Mouse (Mus musculus) kidney, embryonic 15.5 days (tissue): Measurements from ENCODE around the gene Cib2. TPM values are rescaled to one million over a fixed set of nuclear protein-coding genes. Genes with fewer than 3 reads are reported as not detected.
A peak's percentile ranks its signal among the peaks of the same experiment; 100 is the strongest.

Experiments
- ATAC-seq: fragments of 200-750 bp; cut with Nextera tagmentation; replicated peaks from 2 replicates; pipeline ENCODE4 v1.8.0; 2017; ENCODE audit warnings: moderate TSS enrichment; ENCODE audit not compliant: low FRiP score
- H3K27ac ChIP-seq: fragments of 300-500 bp; sonication (generic); 2 replicates; pipeline ENCODE4 v1.5.1; 2015; ENCODE audit warnings: mild to moderate bottlenecking, inconsistent platforms
- H3K27me3 ChIP-seq: fragments of 300-500 bp; sonication (generic); 2 replicates; pipeline ENCODE4 v1.6.1; 2015; ENCODE audit warnings: inconsistent platforms
- H3K36me3 ChIP-seq: fragments of 300-500 bp; sonication (generic); 2 replicates; pipeline ENCODE4 v1.6.1; 2015; ENCODE audit warnings: inconsistent platforms
- H3K4me1 ChIP-seq: fragments of 300-500 bp; sonication (generic); 2 replicates; pipeline ENCODE4 v1.6.1; 2015; ENCODE audit warnings: inconsistent platforms
- H3K4me2 ChIP-seq: fragments of 300-500 bp; sonication (generic); 2 replicates; pipeline ENCODE4 v1.6.1; 2015; ENCODE audit warnings: moderate library complexity, mild to moderate bottlenecking, inconsistent platforms
- H3K4me3 ChIP-seq: fragments of 300-500 bp; sonication (generic); replicated peaks from 2 replicates; pipeline ENCODE4 v1.5.1; 2015; ENCODE audit warnings: mild to moderate bottlenecking, inconsistent platforms
- H3K9ac ChIP-seq: fragments of 300-500 bp; sonication (generic); 2 replicates; pipeline ENCODE4 v1.6.1; 2015; ENCODE audit warnings: mild to moderate bottlenecking, inconsistent platforms
- H3K9me3 ChIP-seq: fragments of 300-500 bp; sonication (generic); replicated peaks from 2 replicates; pipeline ENCODE4 v1.6.1; 2016; ENCODE audit warnings: inconsistent platforms
- WGBS: fragments of 180-500 bp; shearing (Covaris S2); methylation state at CpG from one replicate; pipeline ENCODE4 v1.1.7; 2015; ENCODE audit warnings: mixed read lengths; 5-methylcytosine and 5-hydroxymethylcytosine counted together
- polyA plus RNA-seq: library from polyadenylated mRNA; unstranded; fragments of >200 nt; fragmentation: Nextera tagmentation; extraction: Ambion mirVana; gene quantifications from 2 replicates; pipeline ENCODE4 v1.2.1, GENCODE M21; 2015

Gene Cib2
- polyA plus RNA-seq, 1 experiment from 2014 or later, result 15.9 TPM

DNA sequence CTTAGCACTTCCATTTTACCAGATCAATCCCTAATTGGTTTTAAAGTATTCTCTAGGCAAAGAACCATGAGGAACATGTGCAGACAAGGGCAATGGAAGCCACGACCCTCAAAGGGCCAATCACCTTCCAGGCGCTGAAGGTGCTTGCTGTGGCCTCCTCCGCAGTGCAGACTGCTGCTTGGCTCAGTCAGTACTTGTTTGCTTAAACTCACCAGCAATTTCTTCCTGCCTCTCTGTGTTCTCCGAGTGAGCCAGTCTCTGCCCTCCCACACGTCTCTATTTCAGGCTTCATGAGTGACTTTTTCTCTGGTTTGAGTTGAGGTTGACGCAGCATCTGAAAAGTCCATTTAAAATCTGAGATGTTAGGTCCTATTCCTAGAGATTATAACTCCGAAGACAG, 41.1 kb downstream of the Cib2 start:
- H3K4me3 ChIP-seq, result no peak overlapping the region
- no peak for ATAC-seq

DNA sequence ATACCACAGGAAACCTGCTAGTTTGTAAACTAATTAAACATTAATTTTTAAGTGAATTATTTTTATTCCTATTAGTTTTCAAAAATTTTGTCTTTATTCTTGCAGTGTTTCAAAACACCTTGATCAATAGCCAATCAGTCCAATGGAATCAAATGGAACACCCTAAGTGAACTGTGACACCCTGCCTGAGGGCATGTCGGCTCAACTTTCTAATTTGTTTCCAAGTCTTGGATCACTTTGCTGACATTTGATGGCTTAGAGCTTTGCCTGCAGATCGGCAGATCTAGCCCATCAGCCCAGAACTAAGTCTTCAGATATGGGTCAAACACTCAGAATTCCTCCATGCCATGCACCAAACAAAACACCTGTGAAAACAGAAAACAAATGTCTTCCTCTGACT, 44.0 kb downstream of the Cib2 start:
- Histone ChIP-seq H3K4me2 (no peak overlapping the region), H3K4me1 (no peaks in the 10 kb centered on the region), H3K27ac (no peak overlapping the region), H3K9me3 (no peaks in the 10 kb centered on the region), H3K9ac (no peak overlapping the region), H3K4me3 (no peak overlapping the region), H3K36me3 (no peaks in the 10 kb centered on the region), H3K27me3 (no peaks in the 10 kb centered on the region)
- no peak for ATAC-seq
- 80% methylated on average over 2 of the region's 2 CpGs for WGBS

More for the DNA sequence above, 41.1 kb downstream of the Cib2 start:
- no peak overlapping the region for H3K27ac ChIP-seq
- H3K36me3 ChIP-seq, result no peaks in the 10 kb centered on the region
- H3K4me1 ChIP-seq, result no peaks in the 10 kb centered on the region
- H3K9me3 ChIP-seq, result no peaks in the 10 kb centered on the region
- no peaks in the 10 kb centered on the region for H3K27me3 ChIP-seq
- WGBS, result 43% methylated on average over 7 of the region's 7 CpGs
- no peak overlapping the region for H3K9ac ChIP-seq
- H3K4me2 ChIP-seq, result no peak overlapping the region

GRCm38 (mm10) chr9:54502873-54503272, 57.1 kb downstream of the Cib2 start:
- H3K27me3 ChIP-seq, result peaks cover 18% of the 10 kb centered on the region
- peak overlapping the region; percentile 99 for H3K4me2 ChIP-seq
- 9% methylated on average over 12 of the region's 12 CpGs for WGBS
- ATAC-seq, result no peak
- H3K9ac ChIP-seq, result no peak overlapping the region
- H3K4me3 ChIP-seq, result peak overlapping the region; percentile 81
- no peak overlapping the region for H3K27ac ChIP-seq
- peaks cover 15% of the 10 kb centered on the region for H3K4me1 ChIP-seq
- H3K9me3 ChIP-seq, result no peaks in the 10 kb centered on the region
- H3K36me3 ChIP-seq, result no peaks in the 10 kb centered on the region

DNA sequence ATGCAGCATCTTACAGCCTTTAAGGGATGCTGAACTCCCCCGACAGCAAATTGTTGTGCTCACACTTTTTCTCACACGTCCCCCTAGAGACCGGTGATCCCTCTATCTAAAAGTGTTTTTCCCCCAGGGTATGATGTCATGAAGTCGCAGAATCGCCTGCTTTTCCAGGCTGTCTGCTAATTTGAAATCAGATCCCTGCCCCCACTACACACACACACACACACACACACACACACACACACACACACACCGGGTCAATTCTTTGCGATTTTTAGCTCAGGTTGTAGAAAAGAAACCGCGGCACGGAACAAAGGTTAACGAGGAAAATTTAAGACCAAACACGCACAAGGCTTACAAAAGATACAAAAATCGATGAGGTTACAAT, 57.9 kb downstream of the Cib2 start:
- peak; percentile 13; the same call in 1 of the 2 replicates for ATAC-seq
- 3% methylated on average over 13 of the region's 13 CpGs for WGBS

GRCm38 (mm10) chr9:54501453-54502110, 58.4 kb downstream of the Cib2 start, which contains the start of gene Dmxl2:
Gene Dmxl2 (minus strand): TSS chr9:54501626.
- H3K27ac ChIP-seq, result peak within 1 kb of the TSS; percentile 60; the same call in 1 of the 2 replicates
- H3K27me3 ChIP-seq, result peaks cover 18% of the 10 kb centered on the region
- peak within 1 kb of the TSS; percentile 81 for H3K4me3 ChIP-seq
- H3K9me3 ChIP-seq, result no peaks in the 10 kb centered on the region
- under 1% methylated on average over 95 of the region's 99 CpGs for WGBS
- peak; percentile 93 for ATAC-seq
- H3K36me3 ChIP-seq, result no peaks in the 10 kb centered on the region
- H3K4me2 ChIP-seq, result peak within 1 kb of the TSS; percentile 99
- H3K4me1 ChIP-seq, result peaks cover 15% of the 10 kb centered on the region
- peak within 1 kb of the TSS; percentile 62 for H3K9ac ChIP-seq

More for the DNA sequence above, 57.9 kb downstream of the Cib2 start:
- H3K4me1 ChIP-seq, result peaks cover 15% of the 10 kb centered on the region
- no peak overlapping the region for H3K27ac ChIP-seq
- H3K4me2 ChIP-seq, result peak overlapping the region; percentile 99
- H3K27me3 ChIP-seq, result peaks cover 18% of the 10 kb centered on the region
- H3K4me3 ChIP-seq, result peak overlapping the region; percentile 81
- H3K9me3 ChIP-seq, result no peaks in the 10 kb centered on the region
- H3K36me3 ChIP-seq, result no peaks in the 10 kb centered on the region
- H3K9ac ChIP-seq, result peak overlapping the region; percentile 62; the same call in 1 of the 2 replicates

DNA sequence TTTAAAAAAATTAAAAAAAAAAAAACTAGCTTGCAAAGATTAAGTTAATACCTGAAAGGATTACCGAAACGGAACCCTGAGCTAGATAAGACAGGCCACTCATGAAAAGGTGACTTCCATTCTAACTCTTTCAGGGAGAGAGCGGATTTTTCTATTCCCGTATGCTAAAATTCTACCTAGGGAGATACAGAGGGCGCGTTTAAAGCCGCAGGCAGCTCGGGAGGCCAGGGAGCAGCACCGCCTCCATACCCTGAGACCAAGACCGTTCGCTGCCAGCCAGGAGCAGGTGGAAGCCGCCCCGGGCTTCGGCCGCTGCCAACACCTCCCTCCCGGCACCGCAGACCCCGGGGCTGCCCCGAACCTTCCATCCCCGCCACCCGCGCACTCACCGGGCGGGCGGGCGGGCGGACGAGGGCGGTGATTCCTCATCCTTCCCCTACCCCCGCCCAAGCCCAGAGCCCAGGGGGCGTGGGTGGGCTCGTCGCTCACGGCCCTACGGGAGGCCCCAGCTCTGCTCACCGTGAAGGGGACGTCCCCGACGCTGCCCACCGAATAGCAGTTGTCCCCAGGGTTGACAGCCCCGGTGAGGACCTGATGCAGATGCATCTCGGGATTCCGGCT, 59.1 kb downstream of the Cib2 start:
- no peak; the same call in 1 of the 2 replicates for ATAC-seq
- Histone ChIP-seq H3K4me2 (peak overlapping the region; percentile 99), H3K9ac (peak overlapping the region; percentile 62), H3K4me3 (peak overlapping the region; percentile 81), H3K27me3 (peaks cover 18% of the 10 kb centered on the region), H3K27ac (peak overlapping the region; percentile 60; the same call in 1 of the 2 replicates), H3K36me3 (no peaks in the 10 kb centered on the region), H3K4me1 (peaks cover 15% of the 10 kb centered on the region), H3K9me3 (no peaks in the 10 kb centered on the region)
- WGBS, result under 1% methylated on average over 43 of the region's 43 CpGs

GRCm38 (mm10) chr9:54499791-54500190, 60.2 kb downstream of the Cib2 start:
- H3K9ac ChIP-seq, result no peak overlapping the region
- no peak overlapping the region for H3K27ac ChIP-seq
- H3K4me1 ChIP-seq, result peaks cover 15% of the 10 kb centered on the region
- H3K9me3 ChIP-seq, result no peaks in the 10 kb centered on the region
- peaks cover 16% of the 10 kb centered on the region for H3K27me3 ChIP-seq
- no peak overlapping the region for H3K4me3 ChIP-seq
- ATAC-seq, result no peak
- 79% methylated on average over 3 of the region's 3 CpGs for WGBS
- H3K4me2 ChIP-seq, result no peak overlapping the region
- H3K36me3 ChIP-seq, result no peaks in the 10 kb centered on the region

- Histone ChIP-seq H3K4me3 (no peak overlapping the region), H3K27me3 (peaks cover 14% of the 10 kb centered on the region), H3K4me2 (no peak overlapping the region), H3K9ac (no peak overlapping the region), H3K9me3 (no peaks in the 10 kb centered on the region), H3K36me3 (no peaks in the 10 kb centered on the region), H3K27ac (no peak overlapping the region), H3K4me1 (peaks cover 15% of the 10 kb centered on the region)
- no peak for ATAC-seq
- WGBS, result 88% methylated on average over 6 of the region's 6 CpGs
Observed at GRCm38 (mm10) chr9:54499291-54499690, 60.7 kb downstream of the Cib2 start.

Other genes with a start within 250 kb of the Cib2 start
- gene Dmxl2, start 58.6 kb downstream of the Cib2 start, polyA plus RNA-seq, result 6.3 and 6.5 TPM in 2 replicates
- not detected in 2 replicates for gene Sh2d7, start 21.2 kb downstream of the Cib2 start, polyA plus RNA-seq
- gene Idh3a, start 26.1 kb upstream of the Cib2 start, polyA plus RNA-seq, result 139 and 158 TPM in 2 replicates
- gene Acsbg1, start 101.7 kb upstream of the Cib2 start, polyA plus RNA-seq, result 2.1 and 4.6 TPM in 2 replicates
- 3.6 and 4.4 TPM in 2 replicates for gene Dnaja4, start 138.7 kb upstream of the Cib2 start, polyA plus RNA-seq
- gene Wdr61, start 174.3 kb upstream of the Cib2 start, polyA plus RNA-seq, result 151 and 160 TPM in 2 replicates
- gene Crabp1, start 204.5 kb upstream of the Cib2 start, polyA plus RNA-seq, result 78.1 and 79.9 TPM in 2 replicates